Mouse (Mus musculus) lung, postnatal 10 days (tissue): ENCODE data around the gene Snx6.
A peak's percentile ranks its signal among the peaks of the same experiment; 100 is the strongest.
"Not testable (repeated sequence)": the region's sequence is repeated elsewhere in the genome, so short reads cannot be mapped to it uniquely, and the experiment has no call there.

Experiments
- DNase-seq: peaks from one replicate; pipeline ENCODE4 v3.0.0; 2021

Gene Snx6

GRCm38 (mm10) chr12:54796516-54797195 is 1.2 kb upstream of the Snx6 start:
- no peak for DNase-seq

DNA sequence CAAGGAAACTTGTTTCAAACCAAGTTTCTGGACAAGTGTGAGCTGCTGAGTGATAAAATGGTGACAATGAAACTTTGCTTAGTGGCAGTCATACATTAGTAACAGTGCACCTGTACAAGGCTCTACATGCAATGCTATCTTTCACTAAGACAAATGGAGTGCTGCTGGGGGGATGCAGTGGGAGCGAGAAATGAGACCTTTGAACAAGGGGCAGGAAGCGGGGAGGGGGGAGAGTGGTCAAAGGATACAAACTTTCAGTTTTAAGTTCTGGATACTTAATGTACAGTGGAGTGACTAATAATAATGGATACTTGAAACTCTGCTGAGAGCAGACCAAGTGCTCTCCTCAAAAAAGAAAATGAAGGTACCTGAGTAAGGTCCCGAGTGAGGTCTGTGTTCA is 1.1 kb downstream of the Snx6 start:
- DNase-seq: no peak

DNA sequence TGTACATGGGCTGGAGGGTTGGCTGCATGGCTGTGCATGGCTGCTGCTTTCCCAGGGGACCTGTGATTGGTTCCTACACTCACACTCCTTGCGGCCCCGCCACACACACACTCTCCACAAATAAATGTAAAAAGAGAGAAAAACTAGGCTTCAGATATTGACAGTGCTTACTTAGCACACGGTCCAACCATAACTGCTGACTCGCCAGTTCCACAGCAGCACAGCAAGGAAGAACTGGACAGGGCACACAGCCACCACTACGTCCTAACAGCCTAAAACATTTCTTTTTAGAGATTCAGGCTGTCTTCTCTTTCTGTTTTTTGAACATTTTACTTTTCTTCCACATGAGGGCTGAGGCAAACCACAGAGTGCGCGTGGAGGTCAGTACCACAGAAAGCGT is 4.0 kb downstream of the Snx6 start:
- DNase-seq: no peak

- peak; percentile 73 for DNase-seq
Measured at GRCm38 (mm10) chr12:54789346-54790143, 6.0 kb downstream of the Snx6 start.

GRCm38 (mm10) chr12:54763624-54764023 is 31.9 kb downstream of the Snx6 start:
- no peak for DNase-seq

- no peak for DNase-seq
Measured at GRCm38 (mm10) chr12:54760676-54761075, 34.8 kb downstream of the Snx6 start.

- no peak for DNase-seq
Measured at GRCm38 (mm10) chr12:54758846-54759245, 36.7 kb downstream of the Snx6 start.

DNA sequence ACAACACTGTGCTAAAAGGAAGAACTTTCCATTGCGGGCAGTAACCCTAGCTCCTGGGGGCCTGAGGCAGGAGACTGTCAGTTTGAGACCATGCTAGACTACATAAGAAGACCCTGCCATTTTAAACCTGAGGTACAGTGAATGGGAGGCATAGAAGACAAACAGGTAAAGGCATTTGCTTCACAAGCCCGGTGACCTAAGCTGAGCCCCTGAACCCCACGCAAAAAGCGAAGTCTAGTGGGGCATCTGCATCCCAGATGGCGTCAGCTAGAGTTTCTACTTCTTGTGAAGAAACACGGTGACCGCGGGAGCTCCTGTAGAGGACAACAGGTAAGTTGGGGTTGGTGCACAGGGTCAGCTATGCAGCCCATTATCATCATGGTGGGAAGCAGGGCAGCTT is 46.9 kb downstream of the Snx6 start:
- DNase-seq: no peak

DNA sequence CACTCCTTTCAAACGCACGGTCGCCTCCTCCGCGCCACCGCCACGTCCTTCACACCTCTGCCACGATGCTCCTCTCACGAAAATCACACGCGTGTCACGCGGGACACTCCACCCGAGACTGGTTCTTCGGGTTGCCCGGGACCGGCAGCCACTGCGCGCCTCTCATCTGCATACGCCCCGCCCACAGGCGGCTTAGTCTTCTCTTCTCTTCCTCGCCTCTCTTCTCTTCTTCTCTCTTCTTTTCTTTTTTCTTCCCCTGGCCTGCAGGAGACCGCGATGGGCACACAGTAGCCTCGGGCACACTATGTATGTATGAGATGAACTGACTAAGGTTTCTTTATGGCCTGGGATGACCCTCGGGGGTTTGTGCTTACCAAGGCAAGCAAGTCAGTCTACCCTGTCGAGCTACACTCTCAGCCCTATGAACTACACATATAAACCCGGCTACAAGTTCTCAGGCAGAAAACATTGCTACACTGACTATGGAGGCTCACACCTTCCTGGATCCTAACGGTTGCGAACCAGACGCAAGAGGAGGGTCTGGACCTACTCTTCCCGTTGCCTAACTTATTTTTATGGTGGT is 56.8 kb downstream of the Snx6 start:
- DNase-seq: peak; percentile 21

DNA sequence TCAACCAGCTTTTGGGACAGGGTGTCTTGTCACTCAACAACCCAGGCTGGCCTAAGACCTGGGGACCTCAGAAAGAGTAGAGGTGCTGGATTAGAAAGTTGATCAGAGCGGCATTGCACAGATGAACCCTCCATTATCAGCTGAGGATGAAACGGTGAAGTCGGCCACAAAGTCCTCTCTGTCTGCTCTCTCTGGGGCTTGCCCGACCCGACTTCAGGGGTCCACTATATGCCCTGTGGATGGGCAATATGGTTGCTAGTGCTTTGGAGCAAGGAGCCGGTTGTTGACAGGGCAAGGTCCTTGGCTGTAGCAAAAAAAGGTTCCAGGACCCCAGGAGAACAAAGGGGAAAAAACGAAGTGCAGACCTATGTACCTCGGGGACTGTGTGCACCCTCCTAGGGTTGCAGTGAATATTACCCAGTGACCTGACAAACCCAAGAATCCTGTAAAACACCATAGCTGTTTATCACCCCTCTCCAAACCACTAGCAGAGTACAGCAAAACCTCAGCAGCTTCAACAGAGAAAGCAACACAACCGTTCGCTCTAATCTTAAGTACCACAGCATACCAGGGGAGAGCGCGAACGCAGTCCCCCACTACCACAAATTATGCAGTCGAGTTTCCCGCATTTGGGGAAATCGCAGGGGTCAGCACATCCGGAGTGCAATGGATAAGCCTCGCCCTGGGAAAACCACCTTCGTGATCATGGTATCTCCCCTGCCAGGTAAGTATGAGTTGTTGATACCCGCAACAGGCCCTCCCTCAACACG is 57.4 kb downstream of the Snx6 start:
- DNase-seq: not testable (repeated sequence)

DNA sequence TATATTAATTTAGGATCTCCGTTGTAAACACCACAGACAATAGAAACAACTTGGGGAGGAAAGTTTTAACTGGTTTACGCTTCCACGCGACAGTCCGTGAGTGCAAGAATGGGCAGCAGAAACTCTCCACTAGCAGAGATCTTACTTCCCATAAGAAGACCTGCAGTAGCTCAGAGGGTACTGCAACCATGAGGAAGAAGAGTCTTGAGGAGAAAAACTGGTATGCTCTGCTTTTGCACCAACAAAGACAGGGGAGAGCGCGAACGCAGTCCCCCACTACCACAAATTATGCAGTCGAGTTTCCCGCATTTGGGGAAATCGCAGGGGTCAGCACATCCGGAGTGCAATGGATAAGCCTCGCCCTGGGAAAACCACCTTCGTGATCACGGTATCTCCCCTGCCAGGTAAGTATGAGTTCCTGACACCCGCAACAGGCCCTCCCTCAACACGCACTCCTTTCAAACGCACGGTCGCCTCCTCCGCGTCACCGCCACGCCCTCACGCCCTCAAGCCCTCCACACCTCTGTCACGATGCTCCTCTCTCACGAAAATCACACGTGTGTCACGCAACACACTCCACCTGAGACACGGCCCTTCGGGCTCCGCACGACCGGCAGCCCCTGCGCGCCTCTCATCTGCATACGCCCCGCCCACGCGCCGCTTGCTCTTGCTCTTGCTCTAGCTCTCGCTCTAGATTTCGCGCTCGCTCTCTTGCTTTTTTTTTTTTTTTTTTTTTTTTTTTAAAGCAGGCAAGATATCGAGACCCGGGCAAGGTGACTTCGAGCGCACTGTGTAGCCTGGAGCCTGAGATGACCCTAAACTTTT is 61.0 kb downstream of the Snx6 start:
- DNase-seq: peak; percentile 68

DNA sequence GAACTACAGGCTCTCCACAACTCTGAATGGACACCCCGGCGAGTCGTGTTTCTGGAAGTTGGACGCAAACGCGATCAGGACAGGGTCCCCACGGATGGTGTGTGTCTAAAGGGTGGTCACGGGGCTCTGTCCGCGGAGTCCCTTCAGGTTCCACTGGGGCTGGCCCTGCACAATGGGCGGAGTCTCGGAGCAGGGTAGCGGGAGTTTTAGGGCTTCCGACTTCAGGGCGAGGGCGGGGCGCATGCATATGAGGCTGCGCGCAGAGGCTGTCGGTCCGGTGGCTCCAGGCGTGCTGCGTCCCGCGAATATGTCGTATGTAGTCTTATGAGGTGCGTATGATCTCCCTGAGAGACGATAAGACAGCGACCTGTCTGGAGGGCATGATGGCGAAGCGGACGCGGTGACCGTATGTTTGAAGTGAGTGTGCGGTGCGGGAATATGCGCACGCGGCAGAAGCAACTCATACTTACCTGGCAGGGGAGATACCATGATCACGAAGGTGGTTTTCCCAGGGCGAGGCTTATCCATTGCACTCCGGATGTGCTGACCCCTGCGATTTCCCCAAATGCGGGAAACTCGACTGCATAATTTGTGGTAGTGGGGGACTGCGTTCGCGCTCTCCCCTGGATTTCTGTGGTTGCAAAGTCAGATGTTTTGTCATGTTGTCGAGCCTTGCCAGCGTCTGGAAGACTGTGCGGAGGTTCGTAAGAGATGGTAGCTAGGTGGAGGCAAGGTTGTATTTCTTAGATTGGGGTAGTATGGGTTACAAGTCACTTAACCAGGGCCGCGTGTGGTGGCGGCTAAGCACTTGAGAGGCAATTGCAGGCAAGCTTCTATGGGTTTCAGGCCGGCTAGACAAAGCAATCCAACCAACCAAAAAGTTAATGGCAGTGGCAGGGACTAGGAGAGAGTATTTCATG is 66.1 kb downstream of the Snx6 start:
- DNase-seq: not testable (repeated sequence)

- not testable (repeated sequence) for DNase-seq
Measured at GRCm38 (mm10) chr12:54718871-54719786, 76.4 kb downstream of the Snx6 start.

- DNase-seq: not testable (repeated sequence)
Measured at GRCm38 (mm10) chr12:54717516-54717915, 78.0 kb downstream of the Snx6 start.

- peak; percentile 76 for DNase-seq
Measured at GRCm38 (mm10) chr12:54713822-54714626, 81.5 kb downstream of the Snx6 start.

DNA sequence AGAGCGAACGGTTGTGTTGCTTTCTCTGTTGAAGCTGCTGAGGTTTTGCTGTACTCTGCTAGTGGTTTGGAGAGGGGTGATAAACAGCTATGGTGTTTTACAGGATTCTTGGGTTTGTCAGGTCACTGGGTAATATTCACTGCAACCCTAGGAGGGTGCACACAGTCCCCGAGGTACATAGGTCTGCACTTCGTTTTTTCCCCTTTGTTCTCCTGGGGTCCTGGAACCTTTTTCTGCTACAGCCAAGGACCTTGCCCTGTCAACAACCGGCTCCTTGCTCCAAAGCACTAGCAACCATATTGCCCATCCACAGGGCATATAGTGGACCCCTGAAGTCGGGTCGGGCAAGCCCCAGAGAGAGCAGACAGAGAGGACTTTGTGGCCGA is 85.0 kb downstream of the Snx6 start:
- peak; percentile 32 for DNase-seq

DNA sequence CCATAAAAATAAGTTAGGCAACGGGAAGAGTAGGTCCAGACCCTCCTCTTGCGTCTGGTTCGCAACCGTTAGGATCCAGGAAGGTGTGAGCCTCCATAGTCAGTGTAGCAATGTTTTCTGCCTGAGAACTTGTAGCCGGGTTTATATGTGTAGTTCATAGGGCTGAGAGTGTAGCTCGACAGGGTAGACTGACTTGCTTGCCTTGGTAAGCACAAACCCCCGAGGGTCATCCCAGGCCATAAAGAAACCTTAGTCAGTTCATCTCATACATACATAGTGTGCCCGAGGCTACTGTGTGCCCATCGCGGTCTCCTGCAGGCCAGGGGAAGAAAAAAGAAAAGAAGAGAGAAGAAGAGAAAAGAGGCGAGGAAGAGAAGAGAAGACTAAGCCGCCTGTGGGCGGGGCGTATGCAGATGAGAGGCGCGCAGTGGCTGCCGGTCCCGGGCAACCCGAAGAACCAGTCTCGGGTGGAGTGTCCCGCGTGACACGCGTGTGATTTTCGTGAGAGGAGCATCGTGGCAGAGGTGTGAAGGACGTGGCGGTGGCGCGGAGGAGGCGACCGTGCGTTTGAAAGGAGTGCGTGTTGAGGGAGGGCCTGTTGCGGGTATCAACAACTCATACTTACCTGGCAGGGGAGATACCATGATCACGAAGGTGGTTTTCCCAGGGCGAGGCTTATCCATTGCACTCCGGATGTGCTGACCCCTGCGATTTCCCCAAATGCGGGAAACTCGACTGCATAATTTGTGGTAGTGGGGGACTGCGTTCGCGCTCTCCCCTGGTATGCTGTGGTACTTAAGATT is 85.6 kb downstream of the Snx6 start:
- DNase-seq: not testable (repeated sequence)

DNA sequence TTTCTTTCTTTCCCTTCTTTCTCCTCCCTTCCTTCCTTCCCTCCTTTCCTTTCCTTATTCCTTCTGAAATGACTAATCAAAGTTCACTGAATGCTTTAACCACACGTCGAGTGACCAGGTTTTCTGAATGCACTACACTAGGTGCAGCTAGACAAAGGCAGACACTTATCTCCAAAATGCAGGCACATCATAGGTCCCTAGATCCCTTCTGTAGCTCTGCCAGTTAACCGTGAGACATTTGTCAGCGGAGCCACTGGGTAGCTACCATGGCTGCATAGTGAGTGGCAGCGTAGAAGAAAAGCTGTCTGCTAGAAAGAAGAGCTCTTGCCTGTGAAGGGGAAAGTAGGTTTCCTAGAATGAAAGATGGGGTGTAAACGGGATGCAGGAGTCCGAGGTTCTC is 96.1 kb downstream of the Snx6 start:
- DNase-seq: no peak
